In the genomic region with DNA sequence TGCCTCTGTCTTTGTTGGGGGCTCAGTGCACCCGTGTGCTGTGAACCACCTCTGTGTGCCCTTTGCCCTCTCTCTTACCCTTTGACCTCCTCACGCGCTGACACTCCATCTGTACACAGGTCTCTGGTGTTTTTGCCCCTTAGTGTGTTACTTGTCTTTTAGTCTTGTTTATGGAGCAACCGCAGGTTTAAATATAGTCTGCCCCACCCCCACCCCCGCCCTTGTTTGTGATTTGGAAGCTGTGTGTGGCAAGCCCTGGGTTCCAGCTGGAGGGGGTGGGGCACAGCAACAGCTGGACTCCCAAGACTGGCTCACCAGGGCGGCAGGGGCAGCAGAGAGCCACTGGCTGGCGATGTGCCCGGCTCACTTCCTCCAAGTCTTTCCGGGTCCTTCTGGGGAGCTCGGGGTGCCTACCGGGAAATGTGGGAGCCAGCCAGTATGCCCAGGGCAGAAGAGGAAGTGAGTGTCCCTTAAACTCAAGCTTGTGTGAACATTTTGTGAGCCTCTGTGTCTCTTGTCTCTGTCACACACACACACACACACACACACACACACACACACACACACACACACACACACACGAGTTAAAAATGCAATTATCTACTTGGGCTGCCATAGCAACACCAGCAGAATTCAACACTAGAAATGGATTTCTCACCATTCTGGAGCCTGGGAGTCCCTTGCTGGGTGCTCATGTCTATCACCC, we compare ENCODE assay signal across 8 mouse cellular contexts. TPM values are rescaled to one million over a fixed set of nuclear protein-coding genes. Genes with fewer than 3 reads are reported as not detected.
A peak's percentile ranks its signal among the peaks of the same experiment; 100 is the strongest.
DNase-seq lines count a peak whose midpoint lies in the region; ATAC-seq and TF ChIP-seq lines count a peak whose summit lies in the region.

No protein-coding gene starts in this region.

- H3K4me2 ChIP-seq in hindbrain, postnatal 0 days (ENCODE audit: low read depth, low read length): peak overlapping the region; percentile 38

- H3K36me3 ChIP-seq in hindbrain, postnatal 0 days (ENCODE audit: insufficient read depth, low read length): no peaks in the 10 kb centered on the region

- peak; percentile 61 for TF ChIP-seq CTCF in hindbrain, postnatal 0 days (IDR thresholded peaks at IDR 0.05; ENCODE audit: low read depth)

- H3K9ac ChIP-seq in hindbrain, postnatal 0 days (replicated peaks; ENCODE audit: low read length): no peak overlapping the region

- H3K4me1 ChIP-seq in hindbrain, postnatal 0 days (ENCODE audit: insufficient read depth, low read length): no peaks in the 10 kb centered on the region

- no peaks in the 10 kb centered on the region for H3K9me3 ChIP-seq in hindbrain, postnatal 0 days (ENCODE audit: low read length)

- ATAC-seq in hindbrain, postnatal 0 days: peak; percentile 72

- H3K27ac ChIP-seq in hindbrain, postnatal 0 days: 0 out of 2 replicates have a peak overlapping the region, but pooled peaks have one; percentile 11

- no peak overlapping the region for H3K4me3 ChIP-seq in hindbrain, postnatal 0 days (ENCODE audit: low read length)

- DNase-seq in A20 (ENCODE audit: low read depth, low spot score): peak; percentile 83
- DNase-seq in brain, adult 2 months (ENCODE audit: low read depth, low spot score): peak; percentile 79
- DNase-seq in gastrocnemius, postnatal 10 days: peak; percentile 82
- peak; percentile 74 for DNase-seq in hindbrain, postnatal 0 days (ENCODE audit: low spot score)
- peak; percentile 55 for DNase-seq in left cerebral cortex, adult 11 months (ENCODE audit: low spot score)
- DNase-seq in lung, postnatal 14 days: peak; percentile 82
- peak; percentile 75 for DNase-seq in ovary, postnatal 36 days (ENCODE audit: low spot score)
- peak; percentile 50 for DNase-seq in urinary bladder, postnatal 25 days (ENCODE audit: low spot score)

- H3K27me3 ChIP-seq in hindbrain, postnatal 0 days (ENCODE audit: insufficient read depth, low read length): no peaks in the 10 kb centered on the region

- WGBS in hindbrain, postnatal 0 days: 12% methylated on average over 12 of the region's 12 CpGs

RNA-seq across cellular contexts. Expression of gene Trim63, which starts 7.4 kb away (rescaled TPM):
- total RNA-seq in gastrocnemius, postnatal 10 days (2021): 100 to 1,000 TPM in 1 of 2 experiments, 10 to 100 TPM in 1; 78.5 to 107 TPM
- 0.32 and 1.5 TPM in 2 replicates for total RNA-seq in hindbrain, postnatal 0 days (2014; rRNA removed)
- 0.84 and 1.1 TPM in 2 replicates for polyA plus RNA-seq in hindbrain, postnatal 0 days (2015; fragmentation: Nextera tagmentation; extraction: Ambion mirVana)

RNA-seq across cellular contexts. Expression of gene Pdik1l, which starts 19.8 kb away (rescaled TPM):
- 1 to 10 TPM; 5.8 to 8.4 TPM for total RNA-seq in gastrocnemius, postnatal 10 days (2021)
- 25.5 and 35.2 TPM in 2 replicates for total RNA-seq in hindbrain, postnatal 0 days (2014; rRNA removed)
- polyA plus RNA-seq in hindbrain, postnatal 0 days (2015; fragmentation: Nextera tagmentation; extraction: Ambion mirVana): 23.3 and 24.8 TPM in 2 replicates

RNA-seq across cellular contexts. Expression of gene Slc30a2, which starts 35.5 kb away (rescaled TPM):
- total RNA-seq in gastrocnemius, postnatal 10 days (2021): under 1 TPM; 0.29 to 0.66 TPM
- 0.43 TPM in 1 of 2 replicates, not detected in the other for total RNA-seq in hindbrain, postnatal 0 days (2014; rRNA removed)
- polyA plus RNA-seq in hindbrain, postnatal 0 days (2015; fragmentation: Nextera tagmentation; extraction: Ambion mirVana): 0.09 and 0.18 TPM in 2 replicates

RNA-seq across cellular contexts. Expression of gene Grrp1, which starts 53.6 kb away (rescaled TPM):
- 1 to 10 TPM; 5.1 to 6.0 TPM for total RNA-seq in gastrocnemius, postnatal 10 days (2021)
- 13.7 and 18.4 TPM in 2 replicates for total RNA-seq in hindbrain, postnatal 0 days (2014; rRNA removed)
- 11.1 and 12.2 TPM in 2 replicates for polyA plus RNA-seq in hindbrain, postnatal 0 days (2015; fragmentation: Nextera tagmentation; extraction: Ambion mirVana)

Comparison
In these comparisons a context has a peak if more than half of its experiments do, and no peak if none do; other contexts are left out.
1. RNA of gene Trim63, which starts 7.4 kb away (total RNA-seq): 78.5 to 107 TPM in gastrocnemius, postnatal 10 days; 0.32 to 1.5 TPM in hindbrain, postnatal 0 days; every median in the first group is over 10 times any median in the second.
2. Peak in every context shown above with its lines, with median percentiles within 50 percentile points of each other: DNase-seq.